Mouse (Mus musculus) limb, embryonic 11.5 days (tissue): ENCODE results near the gene Cops8. TPM values are rescaled to one million over a fixed set of nuclear protein-coding genes. Genes with fewer than 3 reads are reported as not detected.
A peak's percentile ranks its signal among the peaks of the same experiment; 100 is the strongest.

Source experiments
- ATAC-seq: fragments of 200-750 bp; cut with Nextera tagmentation; 2 replicates; pipeline ENCODE4 v1.8.0; 2017; ENCODE audit warnings: low read depth; ENCODE audit not compliant: insufficient number of reproducible peaks, low FRiP score, low TSS enrichment
- DNase-seq: peaks from one replicate; pipeline ENCODE4 v3.0.0-alpha.2; 2015; ENCODE audit warnings: low spot score
- H3K27ac ChIP-seq: fragments of 300-500 bp; sonication (generic); replicated peaks from 2 replicates; pipeline ENCODE4 v1.5.1; 2014; ENCODE audit warnings: low read depth, mild to moderate bottlenecking, low read length
- H3K27me3 ChIP-seq: fragments of 300-500 bp; sonication (generic); 2 replicates; pipeline ENCODE4 v1.6.1; 2014; ENCODE audit warnings: mild to moderate bottlenecking, low read length, mixed read lengths; ENCODE audit not compliant: control insufficient read depth, insufficient read depth
- H3K36me3 ChIP-seq: fragments of 300-500 bp; sonication (generic); 2 replicates; pipeline ENCODE4 v1.6.1; 2014; ENCODE audit warnings: mild to moderate bottlenecking, low read length, moderate library complexity, mixed read lengths; ENCODE audit not compliant: control insufficient read depth, insufficient read depth
- H3K4me1 ChIP-seq: fragments of 300-500 bp; sonication (generic); 2 replicates; pipeline ENCODE4 v1.6.1; 2014; ENCODE audit warnings: low read length, mixed read lengths; ENCODE audit not compliant: control insufficient read depth, insufficient read depth
- H3K4me2 ChIP-seq: fragments of 300-500 bp; sonication (generic); 2 replicates; pipeline ENCODE4 v1.6.1; 2014; ENCODE audit warnings: low read depth, mild to moderate bottlenecking, moderate library complexity; ENCODE audit not compliant: severe bottlenecking
- H3K4me3 ChIP-seq: fragments of 300-500 bp; sonication (generic); 2 replicates; pipeline ENCODE4 v1.5.1; 2014; ENCODE audit warnings: low read depth, low read length
- H3K9ac ChIP-seq: fragments of 300-500 bp; sonication (generic); 2 replicates; pipeline ENCODE4 v1.6.1; 2014; ENCODE audit warnings: mild to moderate bottlenecking, low read length
- H3K9me3 ChIP-seq: fragments of 300-500 bp; sonication (generic); 2 replicates; pipeline ENCODE4 v1.6.1; 2016; ENCODE audit warnings: low read length; ENCODE audit not compliant: control insufficient read depth
- WGBS: fragments of 180-500 bp; shearing (Covaris S2); extraction: QIAGEN DNeasy Blood & Tissue Kit; methylation state at CpG from one replicate; pipeline ENCODE4 v1.1.7; 2014; 5-methylcytosine and 5-hydroxymethylcytosine counted together
- polyA plus RNA-seq: library from polyadenylated mRNA; unstranded; fragments of >200 nt; fragmentation: Nextera tagmentation; extraction: Ambion mirVana; gene quantifications from 2 replicates; pipeline ENCODE4 v1.2.1, GENCODE M21; 2014

Cops8 gene
- polyA plus RNA-seq, 1 experiment from 2014 or later = 212 TPM

- H3K4me1 ChIP-seq = no peaks in the 10 kb centered on the region
- H3K27ac ChIP-seq = no peak overlapping the region
- H3K4me3 ChIP-seq = no peak overlapping the region
- H3K9me3 ChIP-seq = no peaks in the 10 kb centered on the region
- 77% methylated on average over 6 of the region's 6 CpGs for WGBS
- H3K36me3 ChIP-seq = no peaks in the 10 kb centered on the region
- no peak overlapping the region for H3K9ac ChIP-seq
- ATAC-seq (no peak), DNase-seq (no peak)
- H3K4me2 ChIP-seq = no peak overlapping the region
- H3K27me3 ChIP-seq = no peaks in the 10 kb centered on the region
Observed at GRCm38 (mm10) chr1:90633415-90634030, 30.7 kb downstream of the Cops8 start.

DNA sequence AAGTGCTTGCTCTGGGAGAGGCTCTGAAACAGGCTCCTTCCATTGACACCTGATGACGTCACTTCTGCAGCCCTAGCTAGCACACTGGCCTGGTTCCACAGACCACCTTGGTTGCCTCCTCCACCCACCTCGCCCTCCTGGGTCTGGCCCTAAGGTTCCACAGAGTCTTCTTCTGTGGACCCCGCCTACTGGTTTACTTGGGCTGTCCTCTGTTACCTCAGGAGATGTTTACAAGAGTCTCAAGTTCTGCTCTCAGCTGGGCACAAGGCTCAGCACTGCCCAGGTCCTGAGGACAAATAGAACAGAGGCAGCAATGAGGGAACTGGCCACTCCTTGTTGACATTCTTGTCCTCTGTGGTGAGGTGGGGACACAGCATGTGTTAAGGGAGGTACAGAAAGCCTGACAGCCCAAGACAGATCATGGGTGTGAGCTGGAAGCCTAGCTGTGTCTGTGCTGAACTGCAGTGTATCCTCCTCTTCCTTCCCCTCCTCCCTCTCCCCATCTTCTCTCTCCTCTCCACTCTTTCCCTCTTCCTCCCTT, 31.5 kb downstream of the Cops8 start:
- Histone ChIP-seq H3K9ac (no peak overlapping the region), H3K4me2 (no peak overlapping the region), H3K9me3 (no peaks in the 10 kb centered on the region), H3K36me3 (no peaks in the 10 kb centered on the region), H3K27me3 (no peaks in the 10 kb centered on the region), H3K27ac (no peak overlapping the region), H3K4me3 (no peak overlapping the region), H3K4me1 (no peaks in the 10 kb centered on the region)
- ATAC-seq (no peak), DNase-seq (no peak)
- 58% methylated on average over 3 of the region's 3 CpGs for WGBS

- Histone ChIP-seq H3K36me3 (no peaks in the 10 kb centered on the region), H3K27me3 (no peaks in the 10 kb centered on the region), H3K4me3 (no peak overlapping the region), H3K9me3 (no peaks in the 10 kb centered on the region), H3K27ac (no peak overlapping the region), H3K4me1 (no peaks in the 10 kb centered on the region), H3K9ac (no peak overlapping the region), H3K4me2 (no peak overlapping the region)
- no peak for ATAC-seq
- WGBS = 66% methylated on average over 7 of the region's 7 CpGs
- no peak for DNase-seq
Observed at GRCm38 (mm10) chr1:90638335-90638734, 35.6 kb downstream of the Cops8 start.

DNA sequence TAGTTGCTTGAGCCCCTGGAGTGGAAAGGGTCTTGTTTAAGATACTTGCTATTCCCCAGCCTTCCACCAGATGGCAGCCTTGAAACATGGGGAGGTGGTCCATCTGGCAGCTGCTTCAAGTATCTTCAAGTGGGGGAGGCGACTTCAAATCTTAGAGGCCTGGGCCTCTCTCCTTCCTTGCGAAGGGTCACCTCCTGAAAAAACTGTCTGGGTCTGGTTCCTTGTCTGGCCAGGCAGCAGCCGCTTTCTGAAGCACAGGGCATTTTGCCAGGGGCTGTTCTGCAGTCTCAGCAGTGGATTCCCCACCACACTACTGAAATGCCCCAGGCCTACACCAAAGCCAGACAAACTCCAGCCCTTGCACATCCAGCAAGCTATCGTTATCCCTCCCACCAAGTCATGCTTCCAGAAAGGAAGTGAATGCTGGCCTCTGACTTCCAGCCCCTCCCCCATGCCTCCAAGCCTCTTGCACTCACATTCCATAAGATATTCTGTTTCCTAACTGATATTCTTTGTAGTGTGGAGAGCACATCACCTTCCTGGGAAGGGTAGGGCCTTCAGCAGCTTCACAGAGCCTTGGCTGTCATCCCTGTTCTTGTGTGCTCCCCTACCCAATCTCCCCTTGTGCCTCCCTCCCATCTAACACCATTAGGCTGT, 48.1 kb downstream of the Cops8 start:
- Histone ChIP-seq H3K4me3 (no peak overlapping the region), H3K9me3 (no peaks in the 10 kb centered on the region), H3K4me2 (no peak overlapping the region), H3K9ac (no peak overlapping the region), H3K4me1 (peaks cover 7% of the 10 kb centered on the region), H3K27me3 (no peaks in the 10 kb centered on the region), H3K36me3 (no peaks in the 10 kb centered on the region), H3K27ac (peak overlapping the region; percentile 30)
- peak; percentile 62 for ATAC-seq
- DNase-seq = peak; percentile 89
- 4% methylated on average over 4 of the region's 4 CpGs for WGBS

GRCm38 (mm10) chr1:90651781-90652180, 49.0 kb downstream of the Cops8 start:
- Histone ChIP-seq H3K9me3 (no peaks in the 10 kb centered on the region), H3K4me2 (no peak overlapping the region), H3K4me1 (peaks cover 7% of the 10 kb centered on the region), H3K4me3 (no peak overlapping the region), H3K36me3 (no peaks in the 10 kb centered on the region), H3K27me3 (no peaks in the 10 kb centered on the region), H3K27ac (no peak overlapping the region), H3K9ac (no peak overlapping the region)
- DNase-seq (no peak), ATAC-seq (no peak)

GRCm38 (mm10) chr1:90652553-90652952, 49.8 kb downstream of the Cops8 start:
- Histone ChIP-seq H3K4me2 (no peak overlapping the region), H3K9ac (no peak overlapping the region), H3K9me3 (no peaks in the 10 kb centered on the region), H3K27ac (no peak overlapping the region), H3K36me3 (no peaks in the 10 kb centered on the region), H3K4me3 (no peak overlapping the region), H3K27me3 (no peaks in the 10 kb centered on the region), H3K4me1 (peaks cover 7% of the 10 kb centered on the region)
- DNase-seq (no peak), ATAC-seq (no peak)
- WGBS = 74% methylated on average over 4 of the region's 4 CpGs

- no peaks in the 10 kb centered on the region for H3K27me3 ChIP-seq
- no peaks in the 10 kb centered on the region for H3K4me1 ChIP-seq
Observed at GRCm38 (mm10) chr1:90656492-90657245, 53.9 kb downstream of the Cops8 start.

GRCm38 (mm10) chr1:90657292-90658050, 54.7 kb downstream of the Cops8 start:
- no peak overlapping the region for H3K4me2 ChIP-seq
- H3K27me3 ChIP-seq = no peaks in the 10 kb centered on the region
- no peak for ATAC-seq

More at GRCm38 (mm10) chr1:90656492-90657245, 53.9 kb downstream of the Cops8 start:
- Histone ChIP-seq H3K4me2 (no peak overlapping the region), H3K4me3 (no peak overlapping the region), H3K36me3 (no peaks in the 10 kb centered on the region), H3K27ac (no peak overlapping the region), H3K9me3 (no peaks in the 10 kb centered on the region), H3K9ac (no peak overlapping the region)
- ATAC-seq = no peak
- DNase-seq = no peak
- 92% methylated on average over 16 of the region's 16 CpGs for WGBS

More at GRCm38 (mm10) chr1:90657292-90658050, 54.7 kb downstream of the Cops8 start:
- no peak overlapping the region for H3K9ac ChIP-seq
- WGBS = 85% methylated on average over 10 of the region's 10 CpGs
- no peaks in the 10 kb centered on the region for H3K36me3 ChIP-seq
- no peak for DNase-seq
- H3K4me1 ChIP-seq = no peaks in the 10 kb centered on the region
- H3K9me3 ChIP-seq = no peaks in the 10 kb centered on the region
- no peak overlapping the region for H3K27ac ChIP-seq
- H3K4me3 ChIP-seq = no peak overlapping the region
